ENCODE assay signal across 14 mouse cellular contexts in the genomic region with DNA sequence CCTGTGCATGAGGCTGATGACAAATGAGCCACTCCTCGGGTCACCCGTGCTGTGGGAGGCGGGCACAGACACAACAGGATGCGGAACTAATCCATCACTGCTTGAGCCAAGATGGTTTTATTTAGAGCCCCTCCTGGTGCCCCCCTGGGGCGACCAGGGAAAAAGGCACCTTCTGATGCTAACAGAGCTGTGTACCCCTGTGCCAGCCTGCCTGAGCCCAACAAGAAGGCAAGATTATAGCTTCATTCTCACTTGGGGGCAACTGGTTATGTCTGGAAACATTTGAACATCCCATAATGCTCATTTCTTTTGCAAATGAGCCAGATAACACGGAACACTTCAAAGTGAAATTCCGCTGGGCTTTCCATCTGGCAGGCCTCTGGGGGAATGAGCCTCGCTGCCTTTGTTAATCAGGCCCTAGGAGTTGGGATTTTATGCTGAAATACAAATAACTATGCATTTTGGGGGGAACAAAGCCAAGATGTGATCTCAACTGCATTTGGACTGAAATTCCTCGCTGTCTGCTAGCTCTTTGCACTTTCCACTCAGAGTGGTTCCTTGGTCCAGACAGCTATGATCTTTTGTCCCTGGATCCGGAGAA.
DNase-seq lines count a peak whose midpoint lies in the region; ATAC-seq and TF ChIP-seq lines count a peak whose summit lies in the region.
"Had no signal": no experiment of that assay in that cellular context is flagged by ENCODE, and none has a peak within 500 bp of the region (broad histone marks: within the 10 kb centered on the region; RNA-seq: fewer than 3 reads in every experiment).

No protein-coding gene starts in this region.

- peak; percentile 50 for TF ChIP-seq EP300 in CH12.LX (IDR thresholded peaks at IDR 0.05; ENCODE audit: low read length)

- TF ChIP-seq CTCF in CH12.LX (conservative IDR thresholded peaks at IDR 0.05 in 1 of 2, IDR thresholded peaks at IDR 0.05 in 1 of 2; ENCODE audit: low read depth in 2 of 2, low read length in 2 of 2) = no peak

- dilution Hi-C loops in CH12.LX (cut with MboI; ENCODE audit: extremely low pct_ligation_motif_present, extremely low pct_unique_long_range_greater_than_20kb, low sequenced_read_pairs) = no loop called here

- no peak for TF ChIP-seq RAD21 in CH12.LX (IDR thresholded peaks at IDR 0.05; ENCODE audit: low read depth, low read length)

- WGBS in hindbrain, embryonic 15.5 days = 25% methylated on average over 10 of the region's 10 CpGs
- WGBS in hindbrain, embryonic 10.5 days = 40% methylated on average over 10 of the region's 10 CpGs
- WGBS in embryonic facial prominence, embryonic 14.5 days = 32% methylated on average over 10 of the region's 10 CpGs
- 27% methylated on average over 10 of the region's 10 CpGs for WGBS in midbrain, embryonic 12.5 days

- H3K9me3 ChIP-seq in hindbrain, embryonic 15.5 days = no peaks in the 10 kb centered on the region
- H3K9me3 ChIP-seq in hindbrain, embryonic 10.5 days = no peaks in the 10 kb centered on the region
- H3K9me3 ChIP-seq in CH12.LX (replicated peaks; ENCODE audit: low read length) = no peaks in the 10 kb centered on the region
- H3K9me3 ChIP-seq in embryonic facial prominence, embryonic 14.5 days (ENCODE audit: control insufficient read depth, low read length) = no peaks in the 10 kb centered on the region
- no peaks in the 10 kb centered on the region for H3K9me3 ChIP-seq in midbrain, embryonic 12.5 days

- no peaks in the 10 kb centered on the region for H3K36me3 ChIP-seq in hindbrain, embryonic 15.5 days
- no peaks in the 10 kb centered on the region for H3K36me3 ChIP-seq in hindbrain, embryonic 10.5 days
- no peaks in the 10 kb centered on the region for H3K36me3 ChIP-seq in CH12.LX (replicated peaks in 1 of 2; ENCODE audit: control insufficient read depth in 1 of 2, insufficient read depth in 1 of 2, low read length in 1 of 2)
- H3K36me3 ChIP-seq in embryonic facial prominence, embryonic 14.5 days (ENCODE audit: control insufficient read depth, insufficient read depth, low read length) = no peaks in the 10 kb centered on the region
- no peaks in the 10 kb centered on the region for H3K36me3 ChIP-seq in midbrain, embryonic 12.5 days

- in situ Hi-C loops in CH12.LX (cut with MboI; ENCODE audit: low pct_ligation_motif_present, low pct_unique_long_range_greater_than_20kb, low sequenced_read_pairs) = no loop called here

- no peak overlapping the region for H3K4me3 ChIP-seq in hindbrain, embryonic 15.5 days
- no peak overlapping the region for H3K4me3 ChIP-seq in hindbrain, embryonic 10.5 days
- no peak overlapping the region for H3K4me3 ChIP-seq in CH12.LX (replicated peaks in 1 of 3; ENCODE audit: low read depth in 2 of 3, low read length in 2 of 3, poor library complexity in 1 of 3)
- no peak overlapping the region for H3K4me3 ChIP-seq in embryonic facial prominence, embryonic 14.5 days (ENCODE audit: low read depth, low read length)
- no peak overlapping the region for H3K4me3 ChIP-seq in midbrain, embryonic 12.5 days
- H3K4me3 ChIP-seq: erythroblast, embryonic 14.5 days had no signal

- H3K9ac ChIP-seq in hindbrain, embryonic 15.5 days = no peak overlapping the region
- H3K9ac ChIP-seq in CH12.LX (ENCODE audit: insufficient read depth, low read depth) = no peak overlapping the region
- no peak overlapping the region for H3K9ac ChIP-seq in embryonic facial prominence, embryonic 14.5 days (ENCODE audit: low read depth, low read length)
- no peak overlapping the region for H3K9ac ChIP-seq in midbrain, embryonic 12.5 days (replicated peaks)
- H3K9ac ChIP-seq: liver, embryonic 14.5 days had no signal

- no peaks in the 10 kb centered on the region for H3K79me2 ChIP-seq in CH12.LX (replicated peaks; ENCODE audit: control insufficient read depth, extremely low read depth, insufficient read depth, poor library complexity, severe bottlenecking)

- no peak for DNase-seq in hindbrain, embryonic 10.5 days (ENCODE audit: low spot score)
- no peak for DNase-seq in CH12.LX (ENCODE audit: extremely low read depth)
- DNase-seq in embryonic facial prominence, embryonic 14.5 days (ENCODE audit: low spot score) = peak; percentile 86
- no peak for DNase-seq in cerebellum, postnatal 10 days
- no peak for DNase-seq in gastrocnemius, adult 18-20 months (ENCODE audit: low spot score)
- DNase-seq: cerebellum, postnatal 36 days; gastrocnemius, postnatal 36 days; kidney, postnatal 4 days; thymus, adult 2 months had no signal

- TF ChIP-seq POLR2A in CH12.LX (IDR thresholded peaks at IDR 0.05; ENCODE audit: low read depth, low read length) = no peak

- peak overlapping the region; percentile 23; the same call in 1 of the 2 replicates for H3K27ac ChIP-seq in hindbrain, embryonic 15.5 days (replicated peaks)
- no peak overlapping the region for H3K27ac ChIP-seq in hindbrain, embryonic 10.5 days
- H3K27ac ChIP-seq in CH12.LX (ENCODE audit: insufficient read depth, low read depth) = no peak overlapping the region
- peak overlapping the region; percentile 48; the same call in 1 of the 2 replicates for H3K27ac ChIP-seq in embryonic facial prominence, embryonic 14.5 days (replicated peaks; ENCODE audit: low read depth, low read length)
- H3K27ac ChIP-seq in midbrain, embryonic 12.5 days (replicated peaks) = 0 out of 2 replicates have a peak overlapping the region, but pooled peaks have one; percentile 39
- H3K27ac ChIP-seq: liver, embryonic 14.5 days had no signal

- no peak for ATAC-seq in hindbrain, embryonic 15.5 days (ENCODE audit: low FRiP score, low read depth)
- peak; percentile 19; the same call in 1 of the 2 replicates for ATAC-seq in embryonic facial prominence, embryonic 14.5 days (ENCODE audit: low read depth)
- ATAC-seq in midbrain, embryonic 12.5 days (ENCODE audit: low FRiP score, low read depth) = 0 out of 2 replicates have a peak, but pooled peaks have one; percentile 34
- ATAC-seq: intestine, embryonic 16.5 days had no signal

- peaks cover 39% of the 10 kb centered on the region for H3K4me1 ChIP-seq in hindbrain, embryonic 15.5 days (replicated peaks)
- H3K4me1 ChIP-seq in hindbrain, embryonic 10.5 days (replicated peaks) = peaks cover 38% of the 10 kb centered on the region
- peaks cover 5 to 60% of the 10 kb centered on the region in 2 experiments; a peak in 3 of 4 replicates for H3K4me1 ChIP-seq in CH12.LX (ENCODE audit: control insufficient read depth in 1 of 2, insufficient read depth in 2 of 2)
- peaks cover 16% of the 10 kb centered on the region for H3K4me1 ChIP-seq in embryonic facial prominence, embryonic 14.5 days (ENCODE audit: control insufficient read depth, insufficient read depth, low read length)
- peaks cover 29% of the 10 kb centered on the region for H3K4me1 ChIP-seq in midbrain, embryonic 12.5 days

- H3K27me3 ChIP-seq in hindbrain, embryonic 15.5 days = no peaks in the 10 kb centered on the region
- peaks cover 24% of the 10 kb centered on the region for H3K27me3 ChIP-seq in hindbrain, embryonic 10.5 days (ENCODE audit: insufficient read depth, poor library complexity, severe bottlenecking)
- H3K27me3 ChIP-seq in CH12.LX (replicated peaks) = no peaks in the 10 kb centered on the region
- no peaks in the 10 kb centered on the region for H3K27me3 ChIP-seq in embryonic facial prominence, embryonic 14.5 days (replicated peaks; ENCODE audit: control insufficient read depth, insufficient read depth, low read length)
- peaks cover 26% of the 10 kb centered on the region for H3K27me3 ChIP-seq in midbrain, embryonic 12.5 days

- no peak overlapping the region for H3K4me2 ChIP-seq in hindbrain, embryonic 15.5 days
- no peak overlapping the region for H3K4me2 ChIP-seq in CH12.LX (ENCODE audit: insufficient read depth, low read depth, poor library complexity, severe bottlenecking)
- no peak overlapping the region for H3K4me2 ChIP-seq in embryonic facial prominence, embryonic 14.5 days (ENCODE audit: low read depth, low read length)
- no peak overlapping the region for H3K4me2 ChIP-seq in midbrain, embryonic 12.5 days (replicated peaks)

TF ChIP-seq in CH12.LX, 34 proteins besides CTCF, POLR2A, EP300 and RAD21:
- TF ChIP-seq ZC3H11A (IDR thresholded peaks at IDR 0.05; ENCODE audit: low read depth, low read length) (no peak), ETS1 (conservative IDR thresholded peaks at IDR 0.05; ENCODE audit: low read depth, low read length) (0 out of 2 replicates have a peak, but pooled peaks have one; percentile 7), ELF1 (IDR thresholded peaks at IDR 0.05; ENCODE audit: low read depth, low read length) (peak; percentile 8; the same call in 1 of the 2 replicates), MEF2A (IDR thresholded peaks at IDR 0.05; ENCODE audit: borderline replicate concordance, low read depth, low read length) (0 out of 2 replicates have a peak, but pooled peaks have one; percentile 26)

Comparison
In these comparisons a context has a peak if more than half of its experiments do, and no peak if none do; other contexts are left out.
1. H3K27ac ChIP-seq: peak in hindbrain, embryonic 15.5 days (single experiment), embryonic facial prominence, embryonic 14.5 days (single experiment) and midbrain, embryonic 12.5 days (single experiment); none in hindbrain, embryonic 10.5 days (single experiment) and CH12.LX (single experiment).